Mouse (Mus musculus): ENCODE data around the gene Mthfr. TPM values are rescaled to one million over a fixed set of nuclear protein-coding genes. Genes with fewer than 3 reads are reported as not detected.
A peak's percentile ranks its signal among the peaks of the same experiment; 100 is the strongest.
"Not testable (repeated sequence)": the region's sequence is repeated elsewhere in the genome, so short reads cannot be mapped to it uniquely, and the experiment has no call there.

The Mthfr gene
- polyA plus RNA-seq, 2 experiments, result 21.0 to 37.4 TPM

DNA sequence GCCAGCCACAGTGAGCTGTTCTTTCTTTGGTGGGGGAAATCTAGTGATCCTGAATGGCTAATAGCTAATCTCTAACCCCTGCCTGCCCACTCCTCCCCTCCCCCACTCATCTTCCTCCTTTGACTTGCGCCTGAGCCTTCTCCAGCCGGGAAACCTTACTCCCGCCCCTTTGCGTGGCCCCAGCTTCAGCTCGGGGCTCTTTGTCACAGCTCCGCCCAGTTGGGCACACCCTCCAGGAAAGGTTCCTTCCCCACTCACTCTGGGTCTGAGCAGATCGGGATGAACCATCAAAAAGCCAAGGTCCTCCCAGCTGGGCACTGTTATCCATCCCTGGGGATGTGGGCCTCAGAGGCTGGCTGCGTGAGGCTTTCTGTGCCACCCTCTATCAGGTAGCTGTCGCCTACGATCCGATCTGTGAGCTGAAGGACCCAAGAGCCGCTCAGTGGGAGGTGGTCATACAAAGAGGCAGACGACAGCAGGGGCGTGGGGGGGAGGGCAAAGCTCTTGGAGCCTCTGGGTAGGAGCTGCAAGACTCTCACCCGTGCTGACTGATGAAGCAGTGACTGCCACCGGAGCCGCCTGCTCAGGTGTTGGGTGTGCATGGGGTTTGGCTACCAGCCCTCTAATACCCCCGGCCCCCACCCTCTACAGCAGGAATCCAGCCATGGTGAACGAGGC lies 2.2 kb downstream of the Mthfr start:
- H3K9ac ChIP-seq (ENCODE audit: low read depth, low read length, severe bottlenecking), result peak overlapping the region; percentile 56
- H3K9me3 ChIP-seq (ENCODE audit: control insufficient read depth, low read length), result no peaks in the 10 kb centered on the region
- WGBS, result 1% methylated on average over 17 of the region's 19 CpGs
- H3K4me1 ChIP-seq (ENCODE audit: control insufficient read depth, insufficient read depth, low read length), result peaks cover 31% of the 10 kb centered on the region
- TF ChIP-seq POLR2A (IDR thresholded peaks at IDR 0.05; ENCODE audit: borderline replicate concordance, extremely low read depth, insufficient read depth, insufficient read length), result no peak
- ATAC-seq (ENCODE audit: low FRiP score, low read depth) (peak; percentile 35), DNase-seq (ENCODE audit: low spot score) (peak; percentile 70)
- H3K4me3 ChIP-seq (replicated peaks; ENCODE audit: low read length), result peak overlapping the region; percentile 46
- peak overlapping the region; percentile 68 for H3K4me2 ChIP-seq (replicated peaks; ENCODE audit: low read depth, low read length, severe bottlenecking)
- H3K27ac ChIP-seq (replicated peaks; ENCODE audit: low read depth, low read length), result peak overlapping the region; percentile 78
- H3K27me3 ChIP-seq (ENCODE audit: control insufficient read depth, insufficient read depth, low read length), result no peaks in the 10 kb centered on the region
- H3K36me3 ChIP-seq (ENCODE audit: control insufficient read depth, insufficient read depth, low read length), result peaks cover 32% of the 10 kb centered on the region

DNA sequence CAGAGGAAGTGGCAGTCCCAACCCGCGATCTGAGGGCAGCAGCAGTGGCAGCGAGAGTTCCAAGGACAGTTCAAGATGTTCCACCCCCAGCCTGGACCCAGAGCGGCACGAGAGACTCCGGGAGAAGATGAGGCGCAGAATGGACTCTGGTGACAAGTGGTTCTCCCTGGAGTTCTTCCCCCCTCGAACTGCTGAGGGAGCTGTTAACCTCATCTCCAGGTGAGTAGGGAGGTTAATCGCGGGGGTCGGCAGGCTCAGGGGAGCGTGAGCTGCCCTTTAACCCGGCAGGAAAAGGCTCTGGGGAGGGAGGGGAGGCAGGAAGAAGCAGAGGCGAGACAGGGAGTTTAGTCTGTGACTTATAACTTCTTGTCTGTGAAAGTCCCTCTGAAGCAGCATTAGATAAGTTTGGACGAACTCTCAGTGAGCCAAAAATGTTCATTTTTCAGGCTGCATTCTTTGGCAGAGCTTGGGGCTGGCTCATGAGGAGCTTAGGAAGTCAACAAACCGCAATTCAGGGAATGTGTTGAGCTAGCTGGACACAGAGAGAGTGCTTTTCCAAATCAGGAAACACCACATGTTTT lies 2.8 kb downstream of the Mthfr start:
- 1% methylated on average over 16 of the region's 16 CpGs for WGBS
- peak overlapping the region; percentile 56 for H3K9ac ChIP-seq (ENCODE audit: low read depth, low read length, severe bottlenecking)

DNA sequence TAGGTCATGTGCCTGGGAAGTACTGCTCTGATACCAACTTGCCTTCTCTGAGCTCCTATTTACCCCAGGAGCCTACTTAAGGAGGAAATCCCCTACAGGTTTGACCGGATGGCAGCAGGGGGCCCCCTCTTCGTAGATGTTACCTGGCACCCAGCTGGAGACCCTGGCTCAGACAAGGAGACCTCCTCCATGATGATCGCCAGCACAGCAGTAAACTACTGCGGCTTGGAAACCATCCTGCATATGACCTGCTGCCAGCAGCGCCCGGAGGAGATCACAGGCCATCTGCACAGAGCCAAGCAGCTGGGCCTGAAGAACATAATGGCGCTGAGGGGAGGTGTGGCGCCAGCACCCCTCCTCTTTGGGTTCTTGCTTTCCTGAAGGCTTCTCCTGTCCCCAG lies 4.5 kb downstream of the Mthfr start:
- 74% methylated on average over 6 of the region's 8 CpGs for WGBS
- H3K4me1 ChIP-seq (ENCODE audit: control insufficient read depth, insufficient read depth, low read length), result peaks cover 24% of the 10 kb centered on the region
- H3K27me3 ChIP-seq (ENCODE audit: control insufficient read depth, insufficient read depth, low read length); ATAC-seq (ENCODE audit: low FRiP score, low read depth); H3K4me3 ChIP-seq (replicated peaks; ENCODE audit: low read length); DNase-seq (ENCODE audit: low spot score); H3K9me3 ChIP-seq (ENCODE audit: control insufficient read depth, low read length); H3K4me2 ChIP-seq (replicated peaks; ENCODE audit: low read depth, low read length, severe bottlenecking); H3K27ac ChIP-seq (replicated peaks; ENCODE audit: low read depth, low read length); H3K9ac ChIP-seq (ENCODE audit: low read depth, low read length, severe bottlenecking): not testable (repeated sequence)
- H3K36me3 ChIP-seq (ENCODE audit: control insufficient read depth, insufficient read depth, low read length), result peaks cover 34% of the 10 kb centered on the region

More for the DNA sequence above, 2.8 kb downstream of the Mthfr start:
- peak; percentile 45 for DNase-seq (ENCODE audit: low spot score)
- H3K4me2 ChIP-seq (replicated peaks; ENCODE audit: low read depth, low read length, severe bottlenecking), result peak overlapping the region; percentile 68
- no peak for TF ChIP-seq POLR2A (IDR thresholded peaks at IDR 0.05; ENCODE audit: borderline replicate concordance, extremely low read depth, insufficient read depth, insufficient read length)
- no peaks in the 10 kb centered on the region for H3K9me3 ChIP-seq (ENCODE audit: control insufficient read depth, low read length)
- peaks cover 26% of the 10 kb centered on the region for H3K36me3 ChIP-seq (ENCODE audit: control insufficient read depth, insufficient read depth, low read length)
- peaks cover 31% of the 10 kb centered on the region for H3K4me1 ChIP-seq (ENCODE audit: control insufficient read depth, insufficient read depth, low read length)
- peak overlapping the region; percentile 46 for H3K4me3 ChIP-seq (replicated peaks; ENCODE audit: low read length)
- no peak for ATAC-seq (ENCODE audit: low FRiP score, low read depth)
- no peaks in the 10 kb centered on the region for H3K27me3 ChIP-seq (ENCODE audit: control insufficient read depth, insufficient read depth, low read length)
- H3K27ac ChIP-seq (replicated peaks; ENCODE audit: low read depth, low read length), result peak overlapping the region; percentile 78

DNA sequence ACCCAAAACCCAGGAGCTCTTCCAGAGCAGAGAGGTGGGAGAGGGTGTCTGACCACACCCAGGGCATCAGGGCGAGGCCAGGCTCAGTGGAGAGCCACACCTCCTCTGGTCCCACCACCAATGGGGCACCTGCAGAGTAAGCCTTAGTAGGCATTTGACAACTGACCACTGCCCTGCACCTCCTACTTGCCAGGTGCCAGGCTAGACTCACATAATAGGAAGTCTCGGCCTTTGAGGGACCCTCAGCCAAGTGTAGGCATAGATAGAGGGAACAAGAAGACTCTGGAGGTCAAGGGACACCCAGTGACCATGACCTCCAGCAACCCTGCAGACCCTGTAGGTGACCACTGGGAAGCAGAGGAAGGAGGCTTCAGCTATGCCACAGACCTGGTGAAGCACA lies 5.2 kb downstream of the Mthfr start:
- Histone ChIP-seq H3K36me3 (ENCODE audit: control insufficient read depth, insufficient read depth, low read length) (peaks cover 40% of the 10 kb centered on the region), H3K9ac (ENCODE audit: low read depth, low read length, severe bottlenecking) (no peak overlapping the region), H3K4me3 (replicated peaks; ENCODE audit: low read length) (no peak overlapping the region), H3K4me1 (ENCODE audit: control insufficient read depth, insufficient read depth, low read length) (peaks cover 24% of the 10 kb centered on the region), H3K4me2 (replicated peaks; ENCODE audit: low read depth, low read length, severe bottlenecking) (no peak overlapping the region), H3K9me3 (ENCODE audit: control insufficient read depth, low read length) (no peaks in the 10 kb centered on the region), H3K27me3 (ENCODE audit: control insufficient read depth, insufficient read depth, low read length) (no peaks in the 10 kb centered on the region), H3K27ac (replicated peaks; ENCODE audit: low read depth, low read length) (no peak overlapping the region)
- TF ChIP-seq POLR2A (IDR thresholded peaks at IDR 0.05; ENCODE audit: borderline replicate concordance, extremely low read depth, insufficient read depth, insufficient read length), result no peak
- 93% methylated on average over 2 of the region's 2 CpGs for WGBS
- DNase-seq (ENCODE audit: low spot score) (no peak), ATAC-seq (ENCODE audit: low FRiP score, low read depth) (no peak)

DNA sequence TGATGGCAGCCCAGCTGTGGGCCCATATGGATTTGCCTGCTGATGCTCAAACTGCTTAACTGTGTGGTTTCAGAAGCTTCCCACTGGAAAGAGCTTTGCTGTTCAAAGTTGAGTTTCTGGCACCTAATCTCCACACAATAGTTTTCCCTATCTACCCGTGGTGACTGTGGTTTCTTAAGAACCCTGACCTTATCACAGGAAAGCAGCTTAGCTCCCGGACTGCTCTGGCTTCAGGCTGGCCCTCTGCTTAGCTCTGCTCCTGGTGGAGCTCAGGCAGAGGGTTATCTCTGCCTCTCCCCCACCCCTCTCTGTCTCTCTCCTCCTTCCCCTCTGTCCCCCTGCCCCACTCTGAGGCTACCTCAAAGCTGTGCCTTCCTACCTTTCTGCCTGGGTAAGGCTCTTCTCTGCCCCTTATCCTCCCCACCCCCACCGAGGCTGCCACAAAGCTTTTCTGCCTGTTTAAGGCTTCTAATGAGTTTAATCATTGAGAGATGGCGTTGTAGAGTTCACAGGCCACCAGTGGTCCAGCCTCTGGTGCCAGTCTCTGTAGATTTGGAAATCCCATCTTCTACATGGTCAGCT lies 7.7 kb downstream of the Mthfr start:
- no peak for DNase-seq (ENCODE audit: low spot score)

DNA sequence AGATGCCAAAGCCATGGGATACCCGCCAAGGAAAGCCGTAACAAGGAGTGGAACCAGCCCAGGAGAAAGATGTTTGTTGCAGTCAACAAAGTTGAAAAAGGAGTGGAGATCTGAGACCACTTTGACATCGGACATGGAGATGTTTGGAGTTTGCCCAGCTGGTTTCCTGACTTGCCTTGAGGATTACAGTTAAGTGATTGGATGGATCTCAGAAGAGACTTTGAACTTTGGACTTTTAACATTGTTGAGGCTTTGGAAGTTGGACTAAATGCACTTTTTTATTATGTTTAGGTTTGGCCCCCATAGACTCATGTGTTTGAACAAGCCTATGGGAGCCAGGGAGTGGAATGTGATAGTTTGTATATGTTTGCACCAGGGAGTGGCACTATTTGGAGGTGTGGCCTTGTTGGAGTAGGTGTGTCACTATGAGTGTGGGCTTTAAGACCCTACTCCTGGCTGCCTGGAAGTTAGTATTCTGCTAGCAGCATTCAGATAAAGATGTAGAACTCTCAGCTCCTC lies 11.6 kb downstream of the Mthfr start:
- not testable (repeated sequence) for H3K4me1 ChIP-seq (ENCODE audit: control insufficient read depth, insufficient read depth, low read length); H3K27me3 ChIP-seq (ENCODE audit: control insufficient read depth, insufficient read depth, low read length); H3K4me2 ChIP-seq (replicated peaks; ENCODE audit: low read depth, low read length, severe bottlenecking); DNase-seq (ENCODE audit: low spot score); ATAC-seq (ENCODE audit: low FRiP score, low read depth); H3K9ac ChIP-seq (ENCODE audit: low read depth, low read length, severe bottlenecking); H3K27ac ChIP-seq (replicated peaks; ENCODE audit: low read depth, low read length); H3K9me3 ChIP-seq (ENCODE audit: control insufficient read depth, low read length); H3K4me3 ChIP-seq (replicated peaks; ENCODE audit: low read length)
- H3K36me3 ChIP-seq (ENCODE audit: control insufficient read depth, insufficient read depth, low read length), result peaks cover 82% of the 10 kb centered on the region
- 91% methylated on average over 3 of the region's 3 CpGs for WGBS

More for the DNA sequence above, 7.7 kb downstream of the Mthfr start:
- H3K4me2 ChIP-seq (replicated peaks; ENCODE audit: low read depth, low read length, severe bottlenecking), result no peak overlapping the region
- peaks cover 7% of the 10 kb centered on the region for H3K4me1 ChIP-seq (ENCODE audit: control insufficient read depth, insufficient read depth, low read length)
- H3K9me3 ChIP-seq (ENCODE audit: control insufficient read depth, low read length), result no peaks in the 10 kb centered on the region
- WGBS, result 78% methylated on average over 4 of the region's 4 CpGs
- no peak overlapping the region for H3K4me3 ChIP-seq (replicated peaks; ENCODE audit: low read length)
- no peak for TF ChIP-seq POLR2A (IDR thresholded peaks at IDR 0.05; ENCODE audit: borderline replicate concordance, extremely low read depth, insufficient read depth, insufficient read length)
- no peaks in the 10 kb centered on the region for H3K27me3 ChIP-seq (ENCODE audit: control insufficient read depth, insufficient read depth, low read length)
- no peak for ATAC-seq (ENCODE audit: low FRiP score, low read depth)
- no peak overlapping the region for H3K9ac ChIP-seq (ENCODE audit: low read depth, low read length, severe bottlenecking)
- peaks cover 64% of the 10 kb centered on the region for H3K36me3 ChIP-seq (ENCODE audit: control insufficient read depth, insufficient read depth, low read length)
- no peak overlapping the region for H3K27ac ChIP-seq (replicated peaks; ENCODE audit: low read depth, low read length)

All from limb, embryonic 14.5 days (tissue).